Mouse (Mus musculus): ENCODE measurements around the gene Bola2. TPM values are rescaled to one million over a fixed set of nuclear protein-coding genes. Genes with fewer than 3 reads are reported as not detected.

Bola2 gene
- polyA plus RNA-seq (2014; fragmentation: Illumina TruSeq; extraction: RNeasy Lipid Tissue Mini Kit (QIAGEN cat#74804); ENCODE audit: low read depth, low replicate concordance) = not detected

DNA sequence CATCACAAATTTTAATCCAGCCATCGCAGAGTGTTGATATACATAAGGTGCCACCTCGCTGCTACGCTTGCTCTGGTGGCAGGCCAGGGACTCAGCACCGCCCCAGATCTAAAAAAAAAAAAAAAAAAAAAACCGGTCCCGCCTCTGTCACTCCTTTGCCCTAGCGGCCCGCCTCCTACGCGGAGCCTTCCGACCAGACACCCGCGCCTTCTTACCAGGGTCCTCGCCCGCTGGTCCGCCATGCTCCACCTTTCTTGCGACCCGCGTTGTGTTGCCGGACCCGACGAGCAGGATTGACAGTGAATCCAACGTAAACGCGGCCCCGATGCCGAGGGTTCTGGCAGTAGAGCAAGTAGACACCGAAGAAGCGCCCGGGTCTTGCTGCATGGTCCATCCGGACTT lies at the start of gene Bola2:
Gene Bola2, plus strand, starts transcription at position 192 of the 402 bp plus-strand sequence.

GRCm38 (mm10) chr7:126649231-126650051 lies 45.8 kb upstream of the Bola2 start, which contains the start of gene Sgf29:
Sgf29 (plus strand) TSS chr7:126649309.

GRCm38 (mm10) chr7:126676207-126676606 lies 19.0 kb upstream of the Bola2 start, which contains the start of gene Sult1a1:
Sult1a1 (minus strand) TSS chr7:126676432.

GRCm38 (mm10) chr7:126695631-126696207 lies 518 bp downstream of the Bola2 start, which contains the start of gene Slx1b:
Slx1b (minus strand) TSS chr7:126695784.

GRCm38 (mm10) chr7:126707442-126708174 lies 12.4 kb downstream of the Bola2 start, which contains the start of gene Coro1a:
Coro1a (minus strand) TSS chr7:126707787.

Other genes starting within 250 kb of the Bola2 start
- gene Atp2a1, start 232.3 kb upstream of the Bola2 start, polyA plus RNA-seq (2014; fragmentation: Illumina TruSeq; extraction: RNeasy Lipid Tissue Mini Kit (QIAGEN cat#74804); ENCODE audit: low read depth, low replicate concordance) = 0.11 TPM
- 3.6 TPM for gene Sh2b1, start 220.0 kb upstream of the Bola2 start, polyA plus RNA-seq (2014; fragmentation: Illumina TruSeq; extraction: RNeasy Lipid Tissue Mini Kit (QIAGEN cat#74804); ENCODE audit: low read depth, low replicate concordance)
- 10.8 TPM for gene Tufm, start 208.0 kb upstream of the Bola2 start, polyA plus RNA-seq (2014; fragmentation: Illumina TruSeq; extraction: RNeasy Lipid Tissue Mini Kit (QIAGEN cat#74804); ENCODE audit: low read depth, low replicate concordance)
- 13.8 TPM for gene Atxn2l, start 192.0 kb upstream of the Bola2 start, polyA plus RNA-seq (2014; fragmentation: Illumina TruSeq; extraction: RNeasy Lipid Tissue Mini Kit (QIAGEN cat#74804); ENCODE audit: low read depth, low replicate concordance)
- 71.2 TPM for gene Eif3c, start 129.0 kb upstream of the Bola2 start, polyA plus RNA-seq (2014; fragmentation: Illumina TruSeq; extraction: RNeasy Lipid Tissue Mini Kit (QIAGEN cat#74804); ENCODE audit: low read depth, low replicate concordance)
- gene Apobr, start 110.5 kb upstream of the Bola2 start, polyA plus RNA-seq (2014; fragmentation: Illumina TruSeq; extraction: RNeasy Lipid Tissue Mini Kit (QIAGEN cat#74804); ENCODE audit: low read depth, low replicate concordance) = 0.24 TPM
- gene Cln3, start 109.6 kb upstream of the Bola2 start, polyA plus RNA-seq (2014; fragmentation: Illumina TruSeq; extraction: RNeasy Lipid Tissue Mini Kit (QIAGEN cat#74804); ENCODE audit: low read depth, low replicate concordance) = 1.3 TPM
- gene Il27, start 100.5 kb upstream of the Bola2 start, polyA plus RNA-seq (2014; fragmentation: Illumina TruSeq; extraction: RNeasy Lipid Tissue Mini Kit (QIAGEN cat#74804); ENCODE audit: low read depth, low replicate concordance) = not detected
- gene Nupr1, start 64.5 kb upstream of the Bola2 start, polyA plus RNA-seq (2014; fragmentation: Illumina TruSeq; extraction: RNeasy Lipid Tissue Mini Kit (QIAGEN cat#74804); ENCODE audit: low read depth, low replicate concordance) = not detected
- gene Sgf29, start 46.1 kb upstream of the Bola2 start, polyA plus RNA-seq (2014; fragmentation: Illumina TruSeq; extraction: RNeasy Lipid Tissue Mini Kit (QIAGEN cat#74804); ENCODE audit: low read depth, low replicate concordance) = 4.4 TPM
- 1,146 TPM for gene Sult1a1, start 19.0 kb upstream of the Bola2 start, polyA plus RNA-seq (2014; fragmentation: Illumina TruSeq; extraction: RNeasy Lipid Tissue Mini Kit (QIAGEN cat#74804); ENCODE audit: low read depth, low replicate concordance)
- 2.0 TPM for gene Slx1b, start 383 bp downstream of the Bola2 start, polyA plus RNA-seq (2014; fragmentation: Illumina TruSeq; extraction: RNeasy Lipid Tissue Mini Kit (QIAGEN cat#74804); ENCODE audit: low read depth, low replicate concordance)
- gene Coro1a, start 12.4 kb downstream of the Bola2 start, polyA plus RNA-seq (2014; fragmentation: Illumina TruSeq; extraction: RNeasy Lipid Tissue Mini Kit (QIAGEN cat#74804); ENCODE audit: low read depth, low replicate concordance) = 2.7 TPM
- gene Mapk3, start 64.2 kb downstream of the Bola2 start, polyA plus RNA-seq (2014; fragmentation: Illumina TruSeq; extraction: RNeasy Lipid Tissue Mini Kit (QIAGEN cat#74804); ENCODE audit: low read depth, low replicate concordance) = 5.9 TPM
- not detected for gene Gdpd3, start 70.9 kb downstream of the Bola2 start, polyA plus RNA-seq (2014; fragmentation: Illumina TruSeq; extraction: RNeasy Lipid Tissue Mini Kit (QIAGEN cat#74804); ENCODE audit: low read depth, low replicate concordance)
- 10.0 TPM for gene Ypel3, start 81.6 kb downstream of the Bola2 start, polyA plus RNA-seq (2014; fragmentation: Illumina TruSeq; extraction: RNeasy Lipid Tissue Mini Kit (QIAGEN cat#74804); ENCODE audit: low read depth, low replicate concordance)
- gene Tbx6, start 86.1 kb downstream of the Bola2 start, polyA plus RNA-seq (2014; fragmentation: Illumina TruSeq; extraction: RNeasy Lipid Tissue Mini Kit (QIAGEN cat#74804); ENCODE audit: low read depth, low replicate concordance) = not detected
- gene Ppp4c, start 97.1 kb downstream of the Bola2 start, polyA plus RNA-seq (2014; fragmentation: Illumina TruSeq; extraction: RNeasy Lipid Tissue Mini Kit (QIAGEN cat#74804); ENCODE audit: low read depth, low replicate concordance) = 19.8 TPM
- gene Fam57b, start 102.3 kb downstream of the Bola2 start, polyA plus RNA-seq (2014; fragmentation: Illumina TruSeq; extraction: RNeasy Lipid Tissue Mini Kit (QIAGEN cat#74804); ENCODE audit: low read depth, low replicate concordance) = not detected
- gene 4930451I11Rik, start 136.2 kb downstream of the Bola2 start, polyA plus RNA-seq (2014; fragmentation: Illumina TruSeq; extraction: RNeasy Lipid Tissue Mini Kit (QIAGEN cat#74804); ENCODE audit: low read depth, low replicate concordance) = not detected
- gene Doc2a, start 152.0 kb downstream of the Bola2 start, polyA plus RNA-seq (2014; fragmentation: Illumina TruSeq; extraction: RNeasy Lipid Tissue Mini Kit (QIAGEN cat#74804); ENCODE audit: low read depth, low replicate concordance) = not detected
- 3.6 TPM for gene Hirip3, start 166.6 kb downstream of the Bola2 start, polyA plus RNA-seq (2014; fragmentation: Illumina TruSeq; extraction: RNeasy Lipid Tissue Mini Kit (QIAGEN cat#74804); ENCODE audit: low read depth, low replicate concordance)
- gene Ino80e, start 167.0 kb downstream of the Bola2 start, polyA plus RNA-seq (2014; fragmentation: Illumina TruSeq; extraction: RNeasy Lipid Tissue Mini Kit (QIAGEN cat#74804); ENCODE audit: low read depth, low replicate concordance) = 4.8 TPM
- gene Taok2, start 189.3 kb downstream of the Bola2 start, polyA plus RNA-seq (2014; fragmentation: Illumina TruSeq; extraction: RNeasy Lipid Tissue Mini Kit (QIAGEN cat#74804); ENCODE audit: low read depth, low replicate concordance) = 3.4 TPM
- gene Tmem219, start 227.5 kb downstream of the Bola2 start, polyA plus RNA-seq (2014; fragmentation: Illumina TruSeq; extraction: RNeasy Lipid Tissue Mini Kit (QIAGEN cat#74804); ENCODE audit: low read depth, low replicate concordance) = 16.3 TPM
- 1.7 TPM for gene Kctd13, start 233.5 kb downstream of the Bola2 start, polyA plus RNA-seq (2014; fragmentation: Illumina TruSeq; extraction: RNeasy Lipid Tissue Mini Kit (QIAGEN cat#74804); ENCODE audit: low read depth, low replicate concordance)